ENCODE assay signal across 17 mouse cellular contexts in the genomic region with DNA sequence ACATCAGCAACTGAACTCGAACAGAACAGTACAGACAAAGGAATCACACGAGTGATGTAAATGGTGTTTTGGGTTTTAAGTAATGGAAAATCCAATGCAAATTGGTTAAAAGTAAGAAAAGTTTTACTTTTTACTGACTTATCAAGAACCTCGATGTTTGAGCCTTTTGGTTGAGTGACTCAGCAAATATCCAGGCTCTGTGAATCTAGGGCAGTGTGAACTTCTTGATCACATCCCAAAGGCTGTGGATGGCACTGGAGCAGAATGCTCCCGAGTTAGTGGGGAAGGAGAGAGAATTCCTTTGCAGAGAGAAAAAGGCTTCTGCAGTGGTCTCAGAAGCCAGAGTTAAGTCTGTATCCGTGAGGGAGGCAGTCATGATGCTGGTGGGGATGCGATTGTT. TPM values are rescaled to one million over a fixed set of nuclear protein-coding genes. Genes with fewer than 3 reads are reported as not detected.
DNase-seq lines count a peak whose midpoint lies in the region; ATAC-seq and TF ChIP-seq lines count a peak whose summit lies in the region.
"Had no signal": no experiment of that assay in that cellular context is flagged by ENCODE, and none has a peak within 500 bp of the region (broad histone marks: within the 10 kb centered on the region; RNA-seq: fewer than 3 reads in every experiment).

No protein-coding gene starts in this region.

- H3K9ac ChIP-seq in liver, adult 2 months (ENCODE audit: low read depth, low read length), result no peak overlapping the region
- H3K9ac ChIP-seq in midbrain, embryonic 13.5 days (replicated peaks), result no peak overlapping the region
- H3K9ac ChIP-seq: hindbrain, embryonic 12.5 days; limb, embryonic 12.5 days had no signal

- H3K36me3 ChIP-seq in liver, adult 2 months (ENCODE audit: control insufficient read depth, insufficient read depth, low read length), result no peaks in the 10 kb centered on the region
- no peaks in the 10 kb centered on the region for H3K36me3 ChIP-seq in midbrain, embryonic 13.5 days
- H3K36me3 ChIP-seq: hindbrain, embryonic 12.5 days; limb, embryonic 12.5 days had no signal

- H3K27ac ChIP-seq in liver, adult 2 months (replicated peaks; ENCODE audit: insufficient read depth, low read depth, low read length), result no peak overlapping the region
- H3K27ac ChIP-seq in midbrain, embryonic 13.5 days, result no peak overlapping the region
- H3K27ac ChIP-seq: embryonic facial prominence, embryonic 10.5 days; hindbrain, embryonic 12.5 days; limb, embryonic 12.5 days had no signal

- no peak overlapping the region for H3K4me2 ChIP-seq in midbrain, embryonic 13.5 days (replicated peaks)
- H3K4me2 ChIP-seq: hindbrain, embryonic 12.5 days; limb, embryonic 12.5 days had no signal

- WGBS in liver, adult 2 months, result 68% methylated on average over 6 of the region's 6 CpGs
- WGBS in midbrain, embryonic 13.5 days, result 79% methylated on average over 6 of the region's 6 CpGs

- peak; percentile 42 for ATAC-seq in frontal cortex, adult (ENCODE audit: low TSS enrichment)
- ATAC-seq in megakaryocyte progenitor cell, adult 5-6 weeks (replicated peaks; ENCODE audit: poor library complexity), result 0 out of 2 replicates have a peak, but pooled peaks have one; percentile 27
- ATAC-seq in midbrain, embryonic 13.5 days, result no peak
- ATAC-seq: inflammation-experienced regulatory T-cells, adult 6 months had no signal

- no peak for DNase-seq in frontal cortex, postnatal 14 days (ENCODE audit: low spot score in 2 of 2)
- peak; percentile 80 for DNase-seq in c-Kit-negative CD71-positive TER-119-positive erythroid progenitor cells, embryonic 14.5 days (ENCODE audit: low read depth, low spot score)
- DNase-seq in liver, adult 2 months (ENCODE audit: extremely low read depth, low read depth, low spot score), result peak; percentile 52
- no peak for DNase-seq in layer of hippocampus, postnatal 25 days (ENCODE audit: extremely low spot score in 1 of 2, low spot score in 1 of 2)
- no peak for DNase-seq in gastrocnemius, postnatal 4 days (ENCODE audit: low spot score in 2 of 2)
- DNase-seq: adrenal gland, postnatal 36 days; cerebellum, adult 11 months; cerebellum, postnatal 36 days; gastrocnemius, postnatal 14 days had no signal

- no peak for TF ChIP-seq POLR2A in liver, adult 2 months (IDR thresholded peaks at IDR 0.05; ENCODE audit: extremely low read depth, insufficient read depth, low read length)

- no peaks in the 10 kb centered on the region for H3K9me3 ChIP-seq in midbrain, embryonic 13.5 days
- H3K9me3 ChIP-seq: embryonic facial prominence, embryonic 10.5 days; hindbrain, embryonic 12.5 days; limb, embryonic 12.5 days; megakaryocyte, embryonic 14.5 days had no signal

- no peaks in the 10 kb centered on the region for H3K27me3 ChIP-seq in liver, adult 2 months (ENCODE audit: control insufficient read depth, insufficient read depth, low read length)
- no peaks in the 10 kb centered on the region for H3K27me3 ChIP-seq in midbrain, embryonic 13.5 days
- H3K27me3 ChIP-seq: hindbrain, embryonic 12.5 days; limb, embryonic 12.5 days; megakaryocyte, embryonic 14.5 days had no signal

- no peak for TF ChIP-seq CTCF in liver, adult 2 months (IDR thresholded peaks at IDR 0.05; ENCODE audit: low read depth, low read length)

- H3K79me2 ChIP-seq in liver, adult 2 months (ENCODE audit: control insufficient read depth, insufficient read depth, low read length), result peaks cover 37% of the 10 kb centered on the region; the same call in 1 of the 2 replicates

- no peak overlapping the region for H3K4me3 ChIP-seq in liver, adult 2 months (ENCODE audit: insufficient read depth, low read depth, low read length)
- no peak overlapping the region for H3K4me3 ChIP-seq in midbrain, embryonic 13.5 days (replicated peaks)
- H3K4me3 ChIP-seq: embryonic facial prominence, embryonic 10.5 days; hindbrain, embryonic 12.5 days; limb, embryonic 12.5 days; megakaryocyte, embryonic 14.5 days had no signal

- peaks cover 3% of the 10 kb centered on the region for H3K4me1 ChIP-seq in liver, adult 2 months (ENCODE audit: control insufficient read depth, insufficient read depth, low read length)
- H3K4me1 ChIP-seq in midbrain, embryonic 13.5 days (replicated peaks), result peaks cover 12% of the 10 kb centered on the region

RNA-seq across cellular contexts. Expression of a gene that starts 14.7 kb away (rescaled TPM):
- total RNA-seq in liver, adult 2 months (2014; rRNA removed), result 23.3 and 24.7 TPM in 2 replicates
- 4.3 and 7.0 TPM in 2 replicates for polyA plus RNA-seq in liver, adult 2 months (2012; rRNA removed)
- 3.2 and 8.6 TPM in 2 replicates for total RNA-seq in megakaryocyte progenitor cell, adult 5-6 weeks (2015)
- total RNA-seq in megakaryocyte progenitor cell, adult 5-6 weeks (2017), result 3.8 and 7.1 TPM in 2 replicates
- total RNA-seq in layer of hippocampus, postnatal 25 days (2021), result 100 to 1,000 TPM; 204 to 246 TPM
- polyA plus RNA-seq in midbrain, embryonic 13.5 days (2015; fragmentation: Nextera tagmentation; extraction: Ambion mirVana), result 20.8 and 25.5 TPM in 2 replicates
- 10 to 100 TPM; 54.1 to 61.6 TPM for total RNA-seq in gastrocnemius, postnatal 4 days (2021)

Comparison
In these comparisons a context has a peak if more than half of its experiments do, and no peak if none do; other contexts are left out.
1. DNase-seq: peak in c-Kit-negative CD71-positive TER-119-positive erythroid progenitor cells, embryonic 14.5 days (single experiment) and liver, adult 2 months (single experiment); none in frontal cortex, postnatal 14 days (0 of 2), layer of hippocampus, postnatal 25 days (0 of 2) and gastrocnemius, postnatal 4 days (0 of 2).